Mouse (Mus musculus) liver, embryonic 14.5 days (tissue): Measurements from ENCODE around the gene Elob. TPM values are rescaled to one million over a fixed set of nuclear protein-coding genes. Genes with fewer than 3 reads are reported as not detected.

Source experiments
- ATAC-seq: fragments of 200-750 bp; cut with Nextera tagmentation; 2 replicates; pipeline ENCODE4 v1.8.0; 2017; ENCODE audit warnings: moderate number of reproducible peaks, mild to moderate bottlenecking, moderate library complexity; ENCODE audit not compliant: insufficient read depth
- DNase-seq, 3 experiments: peaks; one replicate each; pipeline ENCODE4 v3.0.0-alpha.2; 2012 to 2013; ENCODE audit warnings: low read depth in 3 of 3, low spot score in 3 of 3
- H3K27ac ChIP-seq: fragments of 300-500 bp; sonication (generic); 2 replicates; pipeline ENCODE4 v1.5.1; 2014; ENCODE audit warnings: moderate library complexity, mild to moderate bottlenecking, control low read depth, inconsistent platforms
- H3K27me3 ChIP-seq: fragments of 300-500 bp; sonication (generic); 2 replicates; pipeline ENCODE4 v1.6.1; 2014; ENCODE audit warnings: mild to moderate bottlenecking, low read length, moderate library complexity; ENCODE audit not compliant: control insufficient read depth, insufficient read depth
- H3K36me3 ChIP-seq: fragments of 300-500 bp; sonication (generic); replicated peaks from 2 replicates; pipeline ENCODE4 v1.6.1; 2014; ENCODE audit warnings: low read depth; ENCODE audit not compliant: control insufficient read depth, insufficient read depth
- H3K4me1 ChIP-seq, 2 experiments: fragments of 200-500 bp in 1 of 2; fragments of 300-500 bp in 1 of 2; sonication (generic) in 1 of 2; replicated peaks; 2 replicates each; pipeline ENCODE4 v1.6.1; 2012 to 2014; ENCODE audit warnings: antibody characterized with exemption in 1 of 2, inconsistent platforms in 1 of 2, low read length in 1 of 2; ENCODE audit not compliant: control insufficient read depth in 2 of 2, insufficient read depth in 2 of 2
- H3K4me2 ChIP-seq: fragments of 300-500 bp; sonication (generic); 2 replicates; pipeline ENCODE4 v1.6.1; 2014; ENCODE audit warnings: low read depth, mild to moderate bottlenecking, control low read depth, moderate library complexity
- H3K4me3 ChIP-seq, 2 experiments: fragments of 200-500 bp in 1 of 2; fragments of 300-500 bp in 1 of 2; sonication (generic) in 1 of 2; 2 replicates each; pipeline ENCODE4 v1.5.1; 2012 to 2014; ENCODE audit warnings: low read depth in 2 of 2, low read length in 2 of 2, mild to moderate bottlenecking in 2 of 2, control low read depth in 1 of 2, inconsistent platforms in 1 of 2, moderate library complexity in 1 of 2; ENCODE audit not compliant: insufficient read depth in 1 of 2
- H3K9ac ChIP-seq: fragments of 300-500 bp; sonication (generic); replicated peaks from 2 replicates; pipeline ENCODE4 v1.6.1; 2014; ENCODE audit warnings: mild to moderate bottlenecking, control low read depth, moderate library complexity
- H3K9me3 ChIP-seq: fragments of 300-500 bp; sonication (generic); 2 replicates; pipeline ENCODE4 v1.6.1; 2016; ENCODE audit warnings: low read length, mixed read lengths; ENCODE audit not compliant: control insufficient read depth
- CTCF ChIP-seq: IDR thresholded peaks from 2 replicates; pipeline ENCODE4 v1.5.1; 2016; ENCODE audit warnings: antibody characterized with exemption, low read depth, control low read depth
- EP300 ChIP-seq: IDR thresholded peaks from 2 replicates; pipeline ENCODE4 v1.6.1; 2016; ENCODE audit warnings: antibody characterized with exemption, low read depth
- WGBS: fragments of 180-500 bp; shearing (Covaris S2); extraction: QIAGEN DNeasy Blood & Tissue Kit; methylation state at CpG from one replicate; pipeline ENCODE4 v1.1.7; 2014; ENCODE audit not compliant: insufficient replicate concordance; 5-methylcytosine and 5-hydroxymethylcytosine counted together
- polyA plus RNA-seq, 2 experiments: library from polyadenylated mRNA; depleted of rRNA in 1 of 2; stranded (reverse) in 1 of 2; unstranded in 1 of 2; fragments of >200 nt; fragmentation: Nextera tagmentation in 1 of 2; extraction: Ambion mirVana in 1 of 2; gene quantifications; 2 replicates each; pipeline versions ENCODE4 v1.2.1 to v1.2.3; 2012 to 2014

The Elob gene
- polyA plus RNA-seq, 2 experiments, result 284 to 544 TPM

DNA sequence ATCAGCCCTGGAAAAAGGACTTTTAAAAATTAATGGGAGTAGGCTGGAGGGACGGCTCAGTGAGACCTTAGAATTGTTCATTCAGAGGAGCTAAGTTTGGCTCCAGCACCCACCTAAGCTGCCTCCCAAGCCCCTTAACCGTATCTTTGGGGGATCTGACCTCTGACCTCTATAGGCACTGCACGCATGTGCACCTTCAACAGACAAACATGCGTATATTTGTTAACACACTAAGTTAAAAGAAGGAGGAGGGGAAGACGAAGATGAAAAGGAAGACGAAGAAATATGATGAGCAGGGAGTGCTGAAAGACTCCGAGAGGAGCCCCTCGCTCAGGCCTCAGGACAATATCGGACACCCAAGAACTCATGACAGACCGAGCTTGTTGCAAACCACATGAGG, 27.3 kb downstream of the Elob start:
- no peaks in the 10 kb centered on the region for H3K36me3 ChIP-seq
- H3K27me3 ChIP-seq, result no peaks in the 10 kb centered on the region
- peaks cover 8 to 13% of the 10 kb centered on the region in 2 experiments for H3K4me1 ChIP-seq
- 83% methylated on average over 10 of the region's 10 CpGs for WGBS
- no peaks in the 10 kb centered on the region for H3K9me3 ChIP-seq
- ATAC-seq (no peak), DNase-seq (no peak)
- H3K4me2 ChIP-seq, result peak overlapping the region; percentile 91
- no peak for TF ChIP-seq CTCF
- no peak for TF ChIP-seq EP300
- no peak overlapping the region for H3K9ac ChIP-seq
- H3K4me3 ChIP-seq, result no peak overlapping the region
- no peak overlapping the region for H3K27ac ChIP-seq

DNA sequence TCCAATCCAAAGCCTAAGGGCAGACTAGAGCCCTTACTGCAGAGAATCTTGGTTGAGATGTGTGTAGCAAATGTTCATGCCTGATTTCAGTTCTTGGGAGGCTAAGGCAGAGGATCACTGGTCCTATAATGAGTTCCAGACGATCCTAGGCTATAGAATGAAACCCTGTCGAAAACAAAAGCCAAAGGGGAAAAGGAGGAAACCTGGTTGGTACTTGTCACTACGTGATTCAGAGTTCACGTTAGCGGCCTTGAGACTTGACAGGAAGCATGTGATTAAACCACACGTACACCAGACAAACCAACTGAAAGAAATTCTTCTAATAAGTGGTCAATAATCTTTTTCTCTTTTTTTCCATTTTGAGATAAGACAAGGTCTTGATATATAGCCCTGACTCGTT, 31.6 kb downstream of the Elob start:
- Histone ChIP-seq H3K9me3 (no peaks in the 10 kb centered on the region), H3K4me3 (no peak overlapping the region), H3K36me3 (no peaks in the 10 kb centered on the region), H3K4me1 (peaks cover 3 to 5% of the 10 kb centered on the region in 2 experiments), H3K27ac (no peak overlapping the region), H3K4me2 (no peak overlapping the region), H3K9ac (no peak overlapping the region), H3K27me3 (no peaks in the 10 kb centered on the region)
- ATAC-seq (no peak), DNase-seq (no peak)
- WGBS, result 32% methylated on average over 7 of the region's 7 CpGs
- TF ChIP-seq EP300, result no peak
- TF ChIP-seq CTCF, result no peak

DNA sequence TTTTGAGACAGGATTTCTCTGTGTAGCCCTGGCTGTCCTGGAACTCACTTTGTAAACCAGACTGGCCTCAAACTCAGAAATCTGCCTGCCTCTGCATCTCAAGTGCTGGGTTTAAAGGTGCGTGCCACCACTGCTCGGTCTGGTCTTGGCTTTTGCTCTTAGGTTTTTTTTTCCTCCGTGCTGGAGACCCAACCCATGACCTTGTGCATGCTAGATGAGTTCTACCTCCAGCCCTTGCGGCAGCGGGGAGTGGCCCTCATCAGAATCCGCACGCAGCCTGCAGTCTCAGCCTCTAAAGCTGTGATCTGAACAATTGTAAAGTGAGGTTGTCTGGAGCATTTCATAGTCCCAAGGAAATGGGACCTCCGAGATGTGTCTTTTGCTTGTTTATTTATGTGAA, 33.6 kb downstream of the Elob start:
- 84% methylated on average over 8 of the region's 8 CpGs for WGBS
- Histone ChIP-seq H3K4me2 (no peak overlapping the region), H3K4me1 (peaks cover 6 to 7% of the 10 kb centered on the region in 2 experiments; a peak in 3 of 4 replicates), H3K9me3 (no peaks in the 10 kb centered on the region), H3K27me3 (no peaks in the 10 kb centered on the region), H3K27ac (no peak overlapping the region), H3K36me3 (no peaks in the 10 kb centered on the region), H3K4me3 (no peak overlapping the region), H3K9ac (no peak overlapping the region)
- TF ChIP-seq EP300 (no peak), CTCF (no peak)
- ATAC-seq (no peak), DNase-seq (no peak)

DNA sequence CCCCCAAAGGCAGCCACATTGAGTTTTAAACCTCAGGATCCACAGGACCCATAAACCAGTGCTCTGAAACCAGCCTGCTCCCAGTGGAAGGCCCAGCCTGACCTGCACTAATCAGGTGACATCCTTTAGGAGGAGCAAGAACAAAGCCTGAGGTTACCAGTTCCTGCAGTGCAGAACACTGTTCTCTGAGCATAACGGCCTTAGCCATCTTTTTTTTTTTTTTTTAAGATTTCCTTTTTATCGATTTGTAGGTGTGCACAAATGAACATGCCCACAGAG, 37.9 kb downstream of the Elob start:
- DNase-seq (no peak), ATAC-seq (peak; percentile 30; the same call in 1 of the 2 replicates)
- Histone ChIP-seq H3K9ac (peak overlapping the region; percentile 76), H3K4me2 (peak overlapping the region; percentile 74), H3K9me3 (no peaks in the 10 kb centered on the region), H3K36me3 (no peaks in the 10 kb centered on the region), H3K27ac (no peak overlapping the region), H3K4me1 (peaks cover 12 to 17% of the 10 kb centered on the region in 2 experiments), H3K4me3 (peak overlapping the region; percentile 56 to 61), H3K27me3 (no peaks in the 10 kb centered on the region)
- 38% methylated on average over 2 of the region's 2 CpGs for WGBS
- TF ChIP-seq EP300 (no peak), CTCF (no peak)

DNA sequence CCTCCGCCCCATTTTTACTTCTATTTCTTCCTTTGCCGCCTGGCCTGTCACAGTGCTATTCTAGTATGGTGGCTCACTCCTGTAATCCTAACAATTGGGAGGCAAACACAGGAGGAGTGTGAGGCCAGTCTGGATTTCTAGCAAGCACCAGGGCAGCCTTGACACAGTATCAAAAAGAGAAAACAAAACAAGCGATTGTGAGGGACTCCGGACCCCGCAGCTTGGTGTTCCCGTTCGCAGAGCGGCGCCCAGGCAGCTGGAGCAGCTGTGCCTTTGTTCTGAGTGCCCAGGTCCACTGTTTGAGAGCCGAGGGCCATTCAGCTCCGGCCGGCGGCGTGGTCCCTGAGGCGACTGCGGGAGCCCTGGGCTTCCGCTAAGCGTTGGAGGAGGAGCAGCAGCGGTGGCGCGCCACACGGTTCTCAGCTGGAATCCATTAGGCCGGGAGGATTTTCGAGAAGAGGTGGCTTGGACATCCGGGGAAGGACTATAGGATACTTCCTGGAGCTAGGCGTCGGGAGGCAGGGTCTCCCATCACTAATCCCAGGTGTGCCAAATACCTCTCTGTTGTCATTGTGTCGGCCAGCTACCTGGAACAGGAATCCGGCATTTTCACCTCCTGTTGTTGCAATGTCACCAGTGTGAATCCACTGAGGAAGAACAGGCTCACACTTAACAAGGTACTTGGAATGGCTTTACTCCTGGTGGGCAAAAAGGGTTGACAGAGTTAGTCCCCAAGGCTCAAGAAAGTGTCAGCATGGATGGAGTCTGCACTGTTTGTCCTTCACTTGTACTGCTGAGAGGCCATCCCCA, 38.5 kb downstream of the Elob start, which contains the start of gene Srrm2:
Gene Srrm2 (plus strand): TSS at position 264 of the 810 bp plus-strand sequence.
- ATAC-seq, result peak; percentile 56
- Histone ChIP-seq H3K36me3 (no peaks in the 10 kb centered on the region), H3K27ac (peak within 1 kb of the TSS; percentile 34), H3K9ac (peak within 1 kb of the TSS; percentile 76), H3K9me3 (no peaks in the 10 kb centered on the region), H3K27me3 (no peaks in the 10 kb centered on the region), H3K4me3 (peak within 1 kb of the TSS; percentile 56 to 61), H3K4me2 (peak within 1 kb of the TSS; percentile 74), H3K4me1 (peaks cover 12 to 20% of the 10 kb centered on the region in 2 experiments)
- DNase-seq, result no peak
- no peak for TF ChIP-seq CTCF
- no peak for TF ChIP-seq EP300
- WGBS, result 6% methylated on average over 29 of the region's 29 CpGs
